Mouse (Mus musculus) neural tube, embryonic 14.5 days (tissue): ENCODE results near the gene Foxq1. TPM values are rescaled to one million over a fixed set of nuclear protein-coding genes. Genes with fewer than 3 reads are reported as not detected.

Source experiments
- ATAC-seq: fragments of 200-750 bp; cut with Nextera tagmentation; 2 replicates; pipeline ENCODE4 v1.8.0; 2017; ENCODE audit warnings: low read depth, mild to moderate bottlenecking, moderate TSS enrichment, moderate library complexity
- H3K27ac ChIP-seq: fragments of 300-500 bp; sonication (generic); 2 replicates; pipeline ENCODE4 v1.5.1; 2014; ENCODE audit warnings: low read depth, mild to moderate bottlenecking, control low read depth, low read length, moderate library complexity, mixed read lengths
- H3K27me3 ChIP-seq: fragments of 300-500 bp; sonication (generic); 2 replicates; pipeline ENCODE4 v1.6.1; 2014; ENCODE audit warnings: low read length; ENCODE audit not compliant: control insufficient read depth, insufficient read depth
- H3K36me3 ChIP-seq: fragments of 300-500 bp; sonication (generic); 2 replicates; pipeline ENCODE4 v1.6.1; 2014; ENCODE audit warnings: low read length, mixed read lengths; ENCODE audit not compliant: control insufficient read depth, insufficient read depth
- H3K4me1 ChIP-seq: fragments of 300-500 bp; sonication (generic); 2 replicates; pipeline ENCODE4 v1.6.1; 2014; ENCODE audit warnings: low read length; ENCODE audit not compliant: control insufficient read depth, insufficient read depth
- H3K4me2 ChIP-seq: fragments of 300-500 bp; sonication (generic); 2 replicates; pipeline ENCODE4 v1.6.1; 2014; ENCODE audit warnings: mild to moderate bottlenecking, low read depth, low read length, control low read depth
- H3K4me3 ChIP-seq: fragments of 300-500 bp; sonication (generic); 2 replicates; pipeline ENCODE4 v1.5.1; 2014; ENCODE audit warnings: low read depth, low read length, control low read depth, mixed read lengths
- H3K9ac ChIP-seq: fragments of 300-500 bp; sonication (generic); replicated peaks from 2 replicates; pipeline ENCODE4 v1.6.1; 2014; ENCODE audit warnings: low read depth, mild to moderate bottlenecking, control low read depth, low read length, mixed read lengths
- H3K9me3 ChIP-seq: fragments of 300-500 bp; sonication (generic); 2 replicates; pipeline ENCODE4 v1.6.1; 2016; ENCODE audit warnings: low read length; ENCODE audit not compliant: control insufficient read depth
- WGBS: fragments of 180-500 bp; shearing (Covaris S2); extraction: QIAGEN DNeasy Blood & Tissue Kit; methylation state at CpG from one replicate; pipeline ENCODE4 v1.1.7; 2014; 5-methylcytosine and 5-hydroxymethylcytosine counted together
- polyA plus RNA-seq: library from polyadenylated mRNA; unstranded; fragments of >200 nt; fragmentation: Nextera tagmentation; extraction: Ambion mirVana; gene quantifications from 2 replicates; pipeline ENCODE4 v1.2.1, GENCODE M21; 2014

Foxq1 gene
- polyA plus RNA-seq, 1 experiment from 2014 or later = 1.5 TPM

- Histone ChIP-seq H3K9me3 (no peaks in the 10 kb centered on the region), H3K9ac (no peak overlapping the region), H3K4me2 (no peak overlapping the region), H3K36me3 (no peaks in the 10 kb centered on the region), H3K4me1 (peaks cover 3% of the 10 kb centered on the region; the same call in 1 of the 2 replicates), H3K27me3 (peaks cover 40% of the 10 kb centered on the region), H3K4me3 (no peak overlapping the region), H3K27ac (no peak overlapping the region)
- 49% methylated on average over 6 of the region's 6 CpGs for WGBS
- no peak for ATAC-seq
These were observed 8.5 kb downstream of the Foxq1 start for GRCm38 (mm10) chr13:31564394-31564793.

GRCm38 (mm10) chr13:31567099-31567498, 11.2 kb downstream of the Foxq1 start:
- Histone ChIP-seq H3K27me3 (peaks cover 13% of the 10 kb centered on the region), H3K4me1 (no peaks in the 10 kb centered on the region), H3K4me3 (no peak overlapping the region), H3K9ac (no peak overlapping the region), H3K27ac (no peak overlapping the region), H3K4me2 (no peak overlapping the region), H3K9me3 (no peaks in the 10 kb centered on the region), H3K36me3 (no peaks in the 10 kb centered on the region)
- no peak for ATAC-seq
- WGBS = 71% methylated on average over 8 of the region's 8 CpGs

GRCm38 (mm10) chr13:31567617-31568294, 11.8 kb downstream of the Foxq1 start:
- Histone ChIP-seq H3K9me3 (no peaks in the 10 kb centered on the region), H3K36me3 (no peaks in the 10 kb centered on the region), H3K27ac (no peak overlapping the region), H3K4me1 (no peaks in the 10 kb centered on the region), H3K9ac (no peak overlapping the region), H3K27me3 (peaks cover 6% of the 10 kb centered on the region), H3K4me2 (no peak overlapping the region), H3K4me3 (no peak overlapping the region)
- ATAC-seq = no peak
- WGBS = 89% methylated on average over 6 of the region's 6 CpGs

- H3K36me3 ChIP-seq = no peaks in the 10 kb centered on the region
- no peaks in the 10 kb centered on the region for H3K9me3 ChIP-seq
- no peak overlapping the region for H3K27ac ChIP-seq
- no peak overlapping the region for H3K4me3 ChIP-seq
- H3K4me1 ChIP-seq = no peaks in the 10 kb centered on the region
- no peak for ATAC-seq
- no peak overlapping the region for H3K9ac ChIP-seq
- no peak overlapping the region for H3K4me2 ChIP-seq
- 92% methylated on average over 10 of the region's 10 CpGs for WGBS
- no peaks in the 10 kb centered on the region for H3K27me3 ChIP-seq
These were observed 17.0 kb downstream of the Foxq1 start for GRCm38 (mm10) chr13:31572806-31573508.

GRCm38 (mm10) chr13:31574627-31575026, 18.7 kb downstream of the Foxq1 start:
- Histone ChIP-seq H3K27me3 (no peaks in the 10 kb centered on the region), H3K36me3 (no peaks in the 10 kb centered on the region), H3K9ac (no peak overlapping the region), H3K4me2 (no peak overlapping the region), H3K27ac (no peak overlapping the region), H3K4me1 (no peaks in the 10 kb centered on the region), H3K4me3 (no peak overlapping the region), H3K9me3 (no peaks in the 10 kb centered on the region)
- WGBS = 92% methylated on average over 3 of the region's 3 CpGs
- no peak for ATAC-seq

GRCm38 (mm10) chr13:31576696-31577095, 20.8 kb downstream of the Foxq1 start:
- H3K9me3 ChIP-seq = no peaks in the 10 kb centered on the region
- ATAC-seq = no peak
- WGBS = 18% methylated on average over 4 of the region's 4 CpGs
- no peaks in the 10 kb centered on the region for H3K27me3 ChIP-seq
- no peak overlapping the region for H3K27ac ChIP-seq
- H3K4me1 ChIP-seq = no peaks in the 10 kb centered on the region
- H3K4me3 ChIP-seq = no peak overlapping the region
- no peak overlapping the region for H3K4me2 ChIP-seq
- no peaks in the 10 kb centered on the region for H3K36me3 ChIP-seq
- no peak overlapping the region for H3K9ac ChIP-seq

GRCm38 (mm10) chr13:31577576-31577975, 21.6 kb downstream of the Foxq1 start:
- Histone ChIP-seq H3K4me3 (no peak overlapping the region), H3K4me2 (no peak overlapping the region), H3K27ac (no peak overlapping the region), H3K4me1 (no peaks in the 10 kb centered on the region), H3K9ac (no peak overlapping the region), H3K36me3 (no peaks in the 10 kb centered on the region), H3K27me3 (no peaks in the 10 kb centered on the region), H3K9me3 (no peaks in the 10 kb centered on the region)
- ATAC-seq = peak; percentile 17; the same call in 1 of the 2 replicates
- 22% methylated on average over 6 of the region's 6 CpGs for WGBS

- H3K9me3 ChIP-seq = no peaks in the 10 kb centered on the region
- no peaks in the 10 kb centered on the region for H3K4me1 ChIP-seq
- no peaks in the 10 kb centered on the region for H3K27me3 ChIP-seq
- no peak overlapping the region for H3K4me2 ChIP-seq
- no peak for ATAC-seq
- H3K27ac ChIP-seq = no peak overlapping the region
- no peak overlapping the region for H3K4me3 ChIP-seq
- no peaks in the 10 kb centered on the region for H3K36me3 ChIP-seq
- no peak overlapping the region for H3K9ac ChIP-seq
- WGBS = 46% methylated on average over 10 of the region's 10 CpGs
These were observed 22.5 kb downstream of the Foxq1 start for GRCm38 (mm10) chr13:31578389-31578788.

GRCm38 (mm10) chr13:31579866-31580265, 23.9 kb downstream of the Foxq1 start:
- 79% methylated on average over 9 of the region's 9 CpGs for WGBS
- ATAC-seq = no peak
- no peak overlapping the region for H3K4me2 ChIP-seq
- no peaks in the 10 kb centered on the region for H3K4me1 ChIP-seq
- H3K36me3 ChIP-seq = no peaks in the 10 kb centered on the region
- no peaks in the 10 kb centered on the region for H3K9me3 ChIP-seq
- H3K4me3 ChIP-seq = no peak overlapping the region
- no peak overlapping the region for H3K9ac ChIP-seq
- no peak overlapping the region for H3K27ac ChIP-seq
- no peaks in the 10 kb centered on the region for H3K27me3 ChIP-seq
